Mouse (Mus musculus) intestine, postnatal 0 days (tissue): ENCODE measurements at regions not wholly inside any gene's neighbourhood (a gene's known extent, or its start where the extent isn't known, plus 50 kb on each side); places are given as distances from the start of the nearest gene placed in this dataset.
A peak's percentile ranks its signal among the peaks of the same experiment; 100 is the strongest.

Experiments used
- ATAC-seq: fragments of 200-750 bp; cut with Nextera tagmentation; 2 replicates; pipeline ENCODE4 v1.8.0; 2017; ENCODE audit warnings: mild to moderate bottlenecking, moderate TSS enrichment, moderate library complexity
- H3K27ac ChIP-seq: fragments of 300-500 bp; sonication (generic); 2 replicates; pipeline ENCODE4 v1.5.1; 2014; ENCODE audit warnings: mild to moderate bottlenecking, low read depth, low read length, moderate library complexity
- H3K27me3 ChIP-seq: fragments of 300-500 bp; sonication (generic); replicated peaks from 2 replicates; pipeline ENCODE4 v1.6.1; 2014; ENCODE audit warnings: low read length, mixed read lengths; ENCODE audit not compliant: control insufficient read depth, insufficient read depth
- H3K36me3 ChIP-seq: fragments of 300-500 bp; sonication (generic); 2 replicates; pipeline ENCODE4 v1.6.1; 2014; ENCODE audit warnings: mild to moderate bottlenecking, moderate library complexity; ENCODE audit not compliant: control insufficient read depth, insufficient read depth
- H3K4me1 ChIP-seq: fragments of 300-500 bp; sonication (generic); replicated peaks from 2 replicates; pipeline ENCODE4 v1.6.1; 2014; ENCODE audit warnings: antibody characterized with exemption, low read length, mixed read lengths; ENCODE audit not compliant: control insufficient read depth, insufficient read depth
- H3K4me2 ChIP-seq: fragments of 300-500 bp; sonication (generic); replicated peaks from 2 replicates; pipeline ENCODE4 v1.6.1; 2014; ENCODE audit warnings: low read depth, mild to moderate bottlenecking, moderate library complexity
- H3K4me3 ChIP-seq: fragments of 300-500 bp; sonication (generic); 2 replicates; pipeline ENCODE4 v1.5.1; 2014; ENCODE audit warnings: low read depth, low read length
- H3K9ac ChIP-seq: fragments of 300-500 bp; sonication (generic); 2 replicates; pipeline ENCODE4 v1.6.1; 2014; ENCODE audit warnings: mild to moderate bottlenecking, low read depth, low read length
- H3K9me3 ChIP-seq: fragments of 300-500 bp; sonication (generic); 2 replicates; pipeline ENCODE4 v1.6.1; 2016; ENCODE audit warnings: mixed run types; ENCODE audit not compliant: control insufficient read depth
- CTCF ChIP-seq: sonication (generic); IDR thresholded peaks from 2 replicates; pipeline ENCODE4 v1.5.1; 2016; ENCODE audit warnings: low read depth, mild to moderate bottlenecking, control low read depth, antibody characterized with exemption, moderate library complexity
- WGBS: fragments of 180-500 bp; shearing (Covaris S2); extraction: QIAGEN DNeasy Blood & Tissue Kit; methylation state at CpG from one replicate; pipeline ENCODE4 v1.1.7; 2014; 5-methylcytosine and 5-hydroxymethylcytosine counted together

DNA sequence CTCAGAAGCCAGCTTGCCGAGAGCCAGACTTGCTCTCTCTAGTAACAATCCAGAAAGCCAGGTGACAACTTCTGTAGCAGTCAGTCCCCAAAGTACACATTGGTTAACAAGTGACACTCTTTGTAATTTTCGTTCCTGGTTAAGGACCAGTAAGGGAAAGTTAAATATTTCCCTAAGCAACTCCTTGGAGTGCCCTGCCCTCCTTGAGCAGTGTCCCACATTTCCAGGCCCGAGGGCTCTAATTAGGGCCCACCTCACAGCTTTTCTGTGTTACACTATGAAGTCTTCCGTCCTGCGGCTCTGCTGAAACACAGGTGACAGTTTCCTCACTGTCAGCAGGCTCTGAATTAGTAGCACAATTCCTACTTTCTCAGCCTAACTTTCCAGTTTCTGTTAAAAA lies 194.9 kb downstream of the Fam169b start:
- WGBS, result 61% methylated on average over 5 of the region's 5 CpGs
- no peak for ATAC-seq
- Histone ChIP-seq H3K4me1 (no peaks in the 10 kb centered on the region), H3K36me3 (no peaks in the 10 kb centered on the region), H3K27me3 (no peaks in the 10 kb centered on the region), H3K4me2 (no peak overlapping the region), H3K4me3 (no peak overlapping the region), H3K9ac (no peak overlapping the region), H3K27ac (no peak overlapping the region), H3K9me3 (no peaks in the 10 kb centered on the region)
- TF ChIP-seq CTCF, result no peak

- WGBS, result 83% methylated on average over 1 of the region's 1 CpGs
- no peak overlapping the region for H3K4me3 ChIP-seq
- no peaks in the 10 kb centered on the region for H3K9me3 ChIP-seq
- H3K4me2 ChIP-seq, result no peak overlapping the region
- no peaks in the 10 kb centered on the region for H3K36me3 ChIP-seq
- H3K4me1 ChIP-seq, result no peaks in the 10 kb centered on the region
- H3K9ac ChIP-seq, result no peak overlapping the region
- peak; percentile 15; the same call in 1 of the 2 replicates for TF ChIP-seq CTCF
- no peak overlapping the region for H3K27ac ChIP-seq
- no peaks in the 10 kb centered on the region for H3K27me3 ChIP-seq
- no peak for ATAC-seq
Observed at GRCm38 (mm10) chr7:68457842-68458241, 184.2 kb downstream of the Fam169b start.

DNA sequence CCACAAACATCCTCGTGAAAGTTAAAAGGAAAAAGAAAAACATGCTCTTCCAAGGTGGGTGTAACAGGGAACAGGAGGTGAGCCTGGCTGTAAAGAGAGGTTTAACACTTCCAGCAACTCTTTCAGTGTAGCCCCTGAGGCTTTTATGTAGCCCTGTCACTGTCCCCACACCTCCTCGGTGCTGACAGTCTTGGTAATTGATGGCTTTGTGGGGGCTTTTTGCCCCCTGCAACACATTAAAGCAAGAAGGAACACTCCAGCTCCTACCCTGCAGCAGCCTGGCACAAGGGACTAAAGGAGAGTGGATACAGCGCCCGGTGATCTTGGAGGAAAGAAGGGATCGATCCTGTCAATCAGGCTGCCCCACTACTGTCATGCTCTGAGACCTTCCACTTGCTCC lies 181.8 kb downstream of the Fam169b start:
- no peaks in the 10 kb centered on the region for H3K9me3 ChIP-seq
- no peak for TF ChIP-seq CTCF
- 42% methylated on average over 5 of the region's 5 CpGs for WGBS
- H3K4me3 ChIP-seq, result no peak overlapping the region
- no peak for ATAC-seq
- no peaks in the 10 kb centered on the region for H3K27me3 ChIP-seq
- H3K4me1 ChIP-seq, result no peaks in the 10 kb centered on the region
- no peak overlapping the region for H3K4me2 ChIP-seq
- H3K9ac ChIP-seq, result no peak overlapping the region
- H3K27ac ChIP-seq, result no peak overlapping the region
- no peaks in the 10 kb centered on the region for H3K36me3 ChIP-seq

DNA sequence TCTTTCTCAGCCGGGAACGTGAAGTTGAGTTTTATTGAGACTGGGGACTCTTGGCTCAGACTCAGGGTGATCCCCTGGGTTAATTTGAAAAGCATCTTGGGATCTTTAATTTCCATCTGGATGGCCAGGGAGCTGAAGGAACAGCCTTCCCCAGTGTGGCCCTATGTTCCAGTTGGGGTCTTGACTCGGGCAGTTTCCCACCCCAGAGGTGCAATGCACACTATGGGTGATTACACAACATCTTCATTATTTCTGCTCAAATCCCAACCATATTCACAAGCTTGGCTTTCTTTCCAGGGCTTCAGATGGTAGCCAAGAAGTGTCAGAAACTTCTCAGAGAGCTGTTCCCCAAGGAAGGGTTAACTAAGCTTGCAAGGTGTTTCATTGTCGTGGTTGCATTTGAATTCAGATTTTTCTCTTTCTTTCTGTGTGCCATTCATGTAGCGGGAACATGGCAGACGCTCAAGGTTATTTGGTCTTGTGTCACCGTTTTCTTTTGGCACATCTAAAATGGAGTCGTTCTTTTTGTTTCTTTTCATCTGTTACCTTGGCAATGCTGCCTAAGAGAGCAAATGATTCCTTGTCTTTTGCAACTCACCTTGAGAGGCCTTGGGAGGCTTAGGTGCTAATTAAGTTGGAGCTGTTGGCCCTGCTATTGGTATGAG lies 179.5 kb downstream of the Fam169b start:
- Histone ChIP-seq H3K4me2 (no peak overlapping the region), H3K9ac (no peak overlapping the region), H3K27ac (no peak overlapping the region), H3K4me1 (no peaks in the 10 kb centered on the region), H3K4me3 (no peak overlapping the region), H3K36me3 (no peaks in the 10 kb centered on the region), H3K27me3 (no peaks in the 10 kb centered on the region), H3K9me3 (no peaks in the 10 kb centered on the region)
- no peak for ATAC-seq
- no peak for TF ChIP-seq CTCF
- WGBS, result 89% methylated on average over 8 of the region's 8 CpGs

- TF ChIP-seq CTCF, result no peak
- Histone ChIP-seq H3K4me1 (no peaks in the 10 kb centered on the region), H3K27me3 (no peaks in the 10 kb centered on the region), H3K4me2 (no peak overlapping the region), H3K9me3 (no peaks in the 10 kb centered on the region), H3K27ac (no peak overlapping the region), H3K9ac (no peak overlapping the region), H3K36me3 (no peaks in the 10 kb centered on the region), H3K4me3 (no peak overlapping the region)
- no peak for ATAC-seq
- 50% methylated on average over 11 of the region's 11 CpGs for WGBS
Observed at GRCm38 (mm10) chr7:68444426-68445095, 170.9 kb downstream of the Fam169b start.

- 77% methylated on average over 11 of the region's 11 CpGs for WGBS
- Histone ChIP-seq H3K27ac (no peak overlapping the region), H3K4me3 (no peak overlapping the region), H3K9ac (no peak overlapping the region), H3K4me2 (no peak overlapping the region), H3K9me3 (no peaks in the 10 kb centered on the region), H3K27me3 (no peaks in the 10 kb centered on the region), H3K36me3 (no peaks in the 10 kb centered on the region), H3K4me1 (no peaks in the 10 kb centered on the region)
- no peak for ATAC-seq
- no peak for TF ChIP-seq CTCF
Observed at GRCm38 (mm10) chr7:68440661-68441150, 167.1 kb downstream of the Fam169b start.
